In genomic region chr14:28507471-28507870, GRCm38 (mm10) we compare ENCODE assay signal across 9 mouse cellular contexts. TPM values are rescaled to one million over a fixed set of nuclear protein-coding genes. Genes with fewer than 3 reads are reported as not detected.
DNase-seq lines count a peak whose midpoint lies in the region; ATAC-seq and TF ChIP-seq lines count a peak whose summit lies in the region.
"Had no signal": no experiment of that assay in that cellular context is flagged by ENCODE, and none has a peak within 500 bp of the region (broad histone marks: within the 10 kb centered on the region; RNA-seq: fewer than 3 reads in every experiment).

No protein-coding gene starts in this region.

- peak overlapping the region; percentile 58 for H3K4me3 ChIP-seq in forebrain, embryonic 13.5 days
- peak overlapping the region; percentile 54 for H3K4me3 ChIP-seq in lung, embryonic 14.5 days (ENCODE audit: low read depth, low read length)

- peak; percentile 89 for TF ChIP-seq CTCF in lung, embryonic 14.5 days (IDR thresholded peaks at IDR 0.05; ENCODE audit: low read depth)

- H3K4me2 ChIP-seq in forebrain, embryonic 13.5 days: peak overlapping the region; percentile 89
- H3K4me2 ChIP-seq in lung, embryonic 14.5 days: peak overlapping the region; percentile 82

- peaks cover 62% of the 10 kb centered on the region for H3K4me1 ChIP-seq in forebrain, embryonic 13.5 days
- peaks cover 6% of the 10 kb centered on the region; the same call in 1 of the 2 replicates for H3K4me1 ChIP-seq in lung, embryonic 14.5 days (ENCODE audit: insufficient read depth)

- WGBS in forebrain, embryonic 13.5 days: under 1% methylated on average over 18 of the region's 18 CpGs
- WGBS in lung, embryonic 14.5 days: under 1% methylated on average over 18 of the region's 18 CpGs

- H3K27me3 ChIP-seq in forebrain, embryonic 13.5 days: peaks cover 89% of the 10 kb centered on the region
- peaks cover 69% of the 10 kb centered on the region for H3K27me3 ChIP-seq in lung, embryonic 14.5 days (ENCODE audit: insufficient read depth, low read length)

- H3K9me3 ChIP-seq in forebrain, embryonic 13.5 days (replicated peaks): no peaks in the 10 kb centered on the region
- no peaks in the 10 kb centered on the region for H3K9me3 ChIP-seq in lung, embryonic 14.5 days (ENCODE audit: low read depth, low read length)

- H3K9ac ChIP-seq in forebrain, embryonic 13.5 days: peak overlapping the region; percentile 26; the same call in 1 of the 2 replicates
- H3K9ac ChIP-seq in lung, embryonic 14.5 days: peak overlapping the region; percentile 63

- no peak for ATAC-seq in forebrain, embryonic 13.5 days
- ATAC-seq in lung, embryonic 14.5 days (ENCODE audit: insufficient read depth): no peak

- H3K27ac ChIP-seq in forebrain, embryonic 13.5 days: no peak overlapping the region
- H3K27ac ChIP-seq in lung, embryonic 14.5 days (ENCODE audit: low read depth): peak overlapping the region; percentile 87; the same call in 1 of the 2 replicates
- H3K27ac ChIP-seq: macrophage had no signal

- DNase-seq in urinary bladder, adult 18-20 months (ENCODE audit: low spot score in 2 of 2): peak; percentile 63 to 76
- no peak for DNase-seq in urinary bladder, postnatal 10 days (ENCODE audit: low spot score)
- peak; percentile 81 to 85 for DNase-seq in heart, postnatal 10 days
- peak; percentile 72 to 89 for DNase-seq in kidney, postnatal 36 days
- DNase-seq in lung, embryonic 14.5 days: peak; percentile 92
- peak; percentile 65 for DNase-seq in ovary, postnatal 14 days (ENCODE audit: low spot score)
- DNase-seq in thymus, postnatal 36 days: no peak

- H3K36me3 ChIP-seq in forebrain, embryonic 13.5 days (ENCODE audit: poor library complexity, severe bottlenecking): no peaks in the 10 kb centered on the region
- no peaks in the 10 kb centered on the region for H3K36me3 ChIP-seq in lung, embryonic 14.5 days (ENCODE audit: insufficient read depth)

- intact Hi-C loops in heart, postnatal 10 days (cut with DNase I): loop anchor here (1.0 to 5.0 kb wide), 10 partner anchors 90 to 936 kb away; no protein-coding TSS in a partner anchor

RNA-seq across cellular contexts. Expression of gene Wnt5a, which starts 2.9 kb away (rescaled TPM):
- polyA plus RNA-seq in forebrain, embryonic 13.5 days (2015; fragmentation: Nextera tagmentation; extraction: Ambion mirVana): 10.0 and 16.1 TPM in 2 replicates
- total RNA-seq in heart, postnatal 10 days (2021): 10 to 100 TPM in 1 of 2 experiments, 1 to 10 TPM in 1; 7.4 to 13.3 TPM
- polyA plus RNA-seq in lung, embryonic 14.5 days (2014; fragmentation: Nextera tagmentation; extraction: Ambion mirVana): 16.1 and 16.2 TPM in 2 replicates
- polyA plus RNA-seq: macrophage had no signal

Comparison
In these comparisons a context has a peak if more than half of its experiments do, and no peak if none do; other contexts are left out.
1. DNase-seq: peak in urinary bladder, adult 18-20 months (2 of 2), heart, postnatal 10 days (2 of 2), kidney, postnatal 36 days (2 of 2), lung, embryonic 14.5 days (single experiment) and ovary, postnatal 14 days (single experiment); none in urinary bladder, postnatal 10 days (single experiment) and thymus, postnatal 36 days (0 of 2).